Mouse (Mus musculus) lung, adult 10 weeks (tissue): ENCODE data around the gene Slfnl1. TPM values are rescaled to one million over a fixed set of nuclear protein-coding genes. Genes with fewer than 3 reads are reported as not detected.

Experiments
- polyA plus RNA-seq: library from polyadenylated mRNA; stranded (reverse); fragments of 350-450 nt; fragmentation: Illumina TruSeq; extraction: RNeasy Lipid Tissue Mini Kit (QIAGEN cat#74804); gene quantifications from one replicate; pipeline ENCODE4 v1.2.3, GENCODE M21; 2014; ENCODE audit warnings: low read depth, low replicate concordance; ENCODE audit not compliant: insufficient read depth

Gene Slfnl1
- not detected for polyA plus RNA-seq

GRCm38 (mm10) chr4:120531986-120532385 is at the start of gene Slfnl1:
Gene Slfnl1, plus strand, starts transcription at chr4:120532231.

GRCm38 (mm10) chr4:120569486-120570437 is 37.7 kb downstream of the Slfnl1 start, which contains the start of gene Ctps:
Gene Ctps, minus strand, starts transcription at chr4:120570276.

Other genes starting within 250 kb of the Slfnl1 start
- gene Foxo6, start 244.9 kb upstream of the Slfnl1 start, polyA plus RNA-seq: 1.0 TPM
- 22.7 TPM for gene Scmh1, start 127.0 kb upstream of the Slfnl1 start, polyA plus RNA-seq
- gene Ctps, start 38.0 kb downstream of the Slfnl1 start, polyA plus RNA-seq: 16.7 TPM
- gene Gm8439, start 56.5 kb downstream of the Slfnl1 start, polyA plus RNA-seq: not detected
- gene Cited4, start 134.3 kb downstream of the Slfnl1 start, polyA plus RNA-seq: 3.1 TPM
- 2.1 TPM for gene Kcnq4, start 216.4 kb downstream of the Slfnl1 start, polyA plus RNA-seq